Mouse (Mus musculus) lung, embryonic 15.5 days (tissue): ENCODE results near the gene Pbx1. TPM values are rescaled to one million over a fixed set of nuclear protein-coding genes. Genes with fewer than 3 reads are reported as not detected.

Source experiments
- ATAC-seq: fragments of 200-750 bp; cut with Nextera tagmentation; 2 replicates; pipeline ENCODE4 v1.8.0; 2017; ENCODE audit warnings: moderate number of reproducible peaks, borderline replicate concordance; ENCODE audit not compliant: low FRiP score, low TSS enrichment; ENCODE audit errors: extremely low read depth
- H3K27ac ChIP-seq: fragments of 300-500 bp; sonication (generic); 2 replicates; pipeline ENCODE4 v1.5.1; 2015; ENCODE audit warnings: moderate library complexity, mild to moderate bottlenecking, inconsistent platforms
- H3K27me3 ChIP-seq: fragments of 300-500 bp; sonication (generic); 2 replicates; pipeline ENCODE4 v1.6.1; 2015; ENCODE audit warnings: inconsistent platforms
- H3K36me3 ChIP-seq: fragments of 300-500 bp; sonication (generic); 2 replicates; pipeline ENCODE4 v1.6.1; 2015; ENCODE audit warnings: inconsistent platforms
- H3K4me1 ChIP-seq: fragments of 300-500 bp; sonication (generic); 2 replicates; pipeline ENCODE4 v1.6.1; 2015; ENCODE audit warnings: inconsistent platforms
- H3K4me2 ChIP-seq: fragments of 300-500 bp; sonication (generic); 2 replicates; pipeline ENCODE4 v1.6.1; 2015; ENCODE audit warnings: inconsistent platforms, mild to moderate bottlenecking, moderate library complexity
- H3K4me3 ChIP-seq: fragments of 300-500 bp; sonication (generic); 2 replicates; pipeline ENCODE4 v1.5.1; 2015; ENCODE audit warnings: mild to moderate bottlenecking, inconsistent platforms
- H3K9ac ChIP-seq: fragments of 300-500 bp; sonication (generic); 2 replicates; pipeline ENCODE4 v1.6.1; 2015; ENCODE audit warnings: inconsistent platforms
- H3K9me3 ChIP-seq: fragments of 300-500 bp; sonication (generic); 2 replicates; pipeline ENCODE4 v1.6.1; 2016; ENCODE audit warnings: inconsistent platforms
- WGBS: fragments of 180-500 bp; shearing (Covaris S2); methylation state at CpG from one replicate; pipeline ENCODE4 v1.1.7; 2015; 5-methylcytosine and 5-hydroxymethylcytosine counted together
- polyA plus RNA-seq: library from polyadenylated mRNA; unstranded; fragments of >200 nt; fragmentation: Nextera tagmentation; extraction: Ambion mirVana; gene quantifications from 2 replicates; pipeline ENCODE4 v1.2.1, GENCODE M21; 2015

Pbx1 gene
- polyA plus RNA-seq, 1 experiment from 2014 or later: 40.6 TPM

DNA sequence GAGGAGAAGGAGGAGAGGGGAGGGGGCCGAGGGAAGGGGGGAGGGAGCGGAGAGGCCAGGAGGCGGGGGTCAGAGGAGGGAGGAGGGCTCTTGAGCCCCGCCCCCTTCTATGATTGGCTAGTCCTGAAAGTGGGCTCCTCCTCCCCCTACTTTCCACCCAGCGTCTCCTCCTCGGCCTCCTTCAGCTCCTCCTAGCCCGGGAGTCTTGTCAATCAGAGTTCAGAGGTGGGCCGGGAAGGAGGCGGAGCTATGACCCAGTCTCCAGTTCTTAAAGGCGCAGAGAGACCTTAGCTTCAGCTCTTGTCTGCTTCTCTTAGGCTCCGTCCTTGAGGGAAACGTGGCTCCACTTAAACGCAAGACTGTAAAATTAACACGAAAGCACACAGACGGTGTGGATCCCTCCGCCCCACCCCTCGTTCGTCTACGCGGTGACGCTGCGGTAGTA lies 233 bp upstream of the Pbx1 start:
- Histone ChIP-seq H3K4me3 (peak overlapping the region; percentile 37), H3K27me3 (no peaks in the 10 kb centered on the region), H3K9ac (peak overlapping the region; percentile 36; the same call in 1 of the 2 replicates), H3K9me3 (no peaks in the 10 kb centered on the region), H3K27ac (peak overlapping the region; percentile 80), H3K36me3 (no peaks in the 10 kb centered on the region), H3K4me2 (peak overlapping the region; percentile 50), H3K4me1 (peaks cover 6% of the 10 kb centered on the region; the same call in 1 of the 2 replicates)
- ATAC-seq: peak; percentile 99
- WGBS: under 1% methylated on average over 20 of the region's 22 CpGs

DNA sequence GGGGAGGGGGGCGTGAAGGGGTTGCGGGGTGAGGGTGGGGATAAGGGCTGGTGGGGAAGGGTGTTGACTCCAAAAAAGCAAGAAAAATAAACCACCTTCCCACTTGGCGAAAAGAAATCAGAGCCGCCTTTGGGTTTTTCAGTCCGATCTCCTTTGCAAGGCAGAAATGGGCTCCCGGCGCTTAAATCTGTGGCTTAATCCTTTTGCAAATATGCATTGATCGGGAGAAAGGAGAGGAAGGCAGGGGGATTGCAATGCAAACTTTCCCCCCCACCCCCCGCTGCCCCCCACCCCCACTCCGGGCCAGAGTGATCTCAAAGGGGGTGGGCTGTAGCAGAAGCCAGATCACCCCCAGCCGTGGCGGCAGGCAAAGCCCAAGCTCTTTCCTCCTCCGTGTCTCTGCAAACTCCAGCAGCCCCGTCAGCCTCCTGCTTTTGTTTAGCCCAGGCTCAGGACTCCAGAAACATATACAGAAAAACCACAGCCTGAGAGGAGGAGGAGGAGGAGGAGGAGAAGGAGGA lies 299 bp downstream of the Pbx1 start:
- no peaks in the 10 kb centered on the region for H3K36me3 ChIP-seq
- H3K27ac ChIP-seq: peak overlapping the region; percentile 99
- no peaks in the 10 kb centered on the region for H3K9me3 ChIP-seq
- peak overlapping the region; percentile 98 for H3K9ac ChIP-seq
- ATAC-seq: peak; percentile 89
- no peaks in the 10 kb centered on the region for H3K27me3 ChIP-seq
- H3K4me3 ChIP-seq: peak overlapping the region; percentile 85
- peak overlapping the region; percentile 57 for H3K4me2 ChIP-seq
- WGBS: under 1% methylated on average over 13 of the region's 14 CpGs
- H3K4me1 ChIP-seq: peaks cover 9% of the 10 kb centered on the region; the same call in 1 of the 2 replicates

DNA sequence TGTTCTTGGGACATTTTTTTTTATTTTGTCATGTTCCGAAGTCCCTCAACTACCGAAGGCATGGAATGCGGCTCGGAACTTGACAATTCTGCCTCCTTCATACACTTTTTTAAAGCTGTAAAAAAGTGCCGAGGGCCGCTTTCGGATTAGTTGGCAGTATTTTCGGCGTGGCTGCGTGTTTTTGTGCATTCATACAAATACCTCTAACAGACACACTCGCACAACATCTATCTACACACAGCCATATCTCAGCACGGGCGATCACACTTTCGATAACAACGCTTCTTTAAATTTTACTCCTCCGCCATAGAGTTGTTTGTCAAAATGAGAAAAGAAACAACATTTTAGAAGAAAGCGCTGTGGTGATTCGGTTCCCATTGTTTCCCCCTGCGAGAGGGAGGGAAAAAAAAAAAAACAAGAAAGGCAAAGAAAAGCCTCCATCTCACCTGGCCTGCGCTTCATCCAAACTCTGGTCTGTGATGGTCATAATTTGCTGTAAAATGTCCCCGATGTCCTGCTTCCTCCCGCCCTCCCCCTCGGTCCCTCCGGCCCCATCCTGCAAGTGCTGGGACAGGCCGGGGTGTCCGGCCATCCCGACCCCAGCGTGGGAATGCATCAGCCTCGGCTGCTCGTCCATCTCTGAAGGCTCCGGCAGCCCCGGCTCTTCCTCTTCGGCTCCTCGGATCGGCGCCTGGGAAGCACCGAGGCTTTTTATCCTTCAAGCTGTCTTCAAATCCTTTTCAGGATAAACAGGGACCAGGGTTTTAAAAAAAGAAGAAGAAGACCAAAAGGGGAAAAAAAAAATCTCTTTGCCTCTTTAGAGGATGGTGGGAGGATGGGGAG lies 981 bp downstream of the Pbx1 start:
- Histone ChIP-seq H3K36me3 (no peaks in the 10 kb centered on the region), H3K4me1 (peaks cover 15% of the 10 kb centered on the region; the same call in 1 of the 2 replicates), H3K9me3 (no peaks in the 10 kb centered on the region), H3K9ac (peak overlapping the region; percentile 98), H3K4me3 (peak overlapping the region; percentile 85), H3K27me3 (no peaks in the 10 kb centered on the region), H3K4me2 (peak overlapping the region; percentile 57), H3K27ac (peak overlapping the region; percentile 99)
- WGBS: under 1% methylated on average over 37 of the region's 37 CpGs
- no peak for ATAC-seq

DNA sequence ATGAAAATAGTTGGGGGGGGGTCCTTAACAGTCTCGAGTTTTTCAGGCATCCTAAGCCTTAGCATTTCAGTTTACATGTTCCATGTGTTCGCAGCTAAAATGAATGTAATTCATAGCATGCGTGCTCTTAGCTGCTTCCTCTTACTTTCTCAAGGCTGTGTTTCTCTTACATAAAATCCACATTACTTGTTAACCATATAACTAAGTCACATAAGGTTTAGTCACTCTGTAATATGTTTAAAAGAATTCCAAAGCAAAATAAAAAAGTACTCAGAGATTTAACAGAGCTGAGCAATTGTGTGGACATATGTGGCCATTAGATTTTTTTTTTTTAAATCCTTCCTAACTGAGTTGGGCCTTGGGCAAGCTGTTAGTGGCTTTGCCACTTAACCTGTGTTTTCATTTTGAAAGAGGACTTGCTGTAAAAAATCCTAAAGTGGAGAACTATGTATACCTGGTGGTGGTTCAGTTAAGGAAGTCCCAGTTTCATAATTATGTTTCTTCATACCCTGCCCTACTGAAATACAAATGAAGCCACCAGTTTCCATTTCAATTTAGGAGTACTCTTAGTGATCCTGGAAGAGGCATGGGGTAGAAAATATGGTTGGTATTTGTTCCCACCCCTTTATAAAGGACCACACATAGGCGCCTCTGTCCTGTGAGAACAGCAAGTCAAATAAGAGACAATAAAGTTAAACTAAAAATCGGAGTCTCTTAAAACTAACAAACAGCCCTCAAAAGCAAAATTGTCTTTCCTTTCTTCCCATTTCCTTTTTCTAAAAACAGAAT lies 2.0 kb downstream of the Pbx1 start:
- Histone ChIP-seq H3K9me3 (no peaks in the 10 kb centered on the region), H3K36me3 (no peaks in the 10 kb centered on the region), H3K27me3 (no peaks in the 10 kb centered on the region), H3K4me2 (peak overlapping the region; percentile 57), H3K4me1 (peaks cover 24% of the 10 kb centered on the region; the same call in 1 of the 2 replicates), H3K4me3 (peak overlapping the region; percentile 85), H3K9ac (peak overlapping the region; percentile 98), H3K27ac (peak overlapping the region; percentile 99)
- WGBS: under 1% methylated on average over 5 of the region's 5 CpGs
- no peak for ATAC-seq

DNA sequence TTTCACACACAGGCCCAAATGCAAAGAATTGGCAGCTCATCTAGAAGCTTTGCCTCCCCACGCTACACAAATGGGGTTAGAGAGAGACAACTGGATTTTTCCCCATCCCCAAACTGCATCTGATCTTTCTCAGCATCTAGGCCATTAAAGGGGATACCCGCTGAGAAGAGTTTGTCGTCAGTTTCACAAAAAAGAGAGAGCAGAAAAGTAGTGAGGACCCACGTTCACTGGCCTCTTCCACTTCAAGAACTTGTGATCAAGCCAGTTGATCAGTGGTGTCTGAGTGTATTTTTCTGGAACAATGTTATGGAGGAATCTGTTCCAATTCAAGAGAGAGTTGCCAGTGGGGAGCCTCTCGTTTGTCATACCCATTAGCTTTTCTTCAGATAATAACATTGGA lies 2.7 kb downstream of the Pbx1 start:
- peak overlapping the region; percentile 99; the same call in 1 of the 2 replicates for H3K27ac ChIP-seq
- no peaks in the 10 kb centered on the region for H3K36me3 ChIP-seq
- peaks cover 27% of the 10 kb centered on the region for H3K4me1 ChIP-seq
- H3K4me2 ChIP-seq: peak overlapping the region; percentile 57
- H3K9ac ChIP-seq: peak overlapping the region; percentile 98
- ATAC-seq: no peak
- peak overlapping the region; percentile 85 for H3K4me3 ChIP-seq
- WGBS: 0% methylated on average over 5 of the region's 5 CpGs
- H3K27me3 ChIP-seq: no peaks in the 10 kb centered on the region
- H3K9me3 ChIP-seq: no peaks in the 10 kb centered on the region

DNA sequence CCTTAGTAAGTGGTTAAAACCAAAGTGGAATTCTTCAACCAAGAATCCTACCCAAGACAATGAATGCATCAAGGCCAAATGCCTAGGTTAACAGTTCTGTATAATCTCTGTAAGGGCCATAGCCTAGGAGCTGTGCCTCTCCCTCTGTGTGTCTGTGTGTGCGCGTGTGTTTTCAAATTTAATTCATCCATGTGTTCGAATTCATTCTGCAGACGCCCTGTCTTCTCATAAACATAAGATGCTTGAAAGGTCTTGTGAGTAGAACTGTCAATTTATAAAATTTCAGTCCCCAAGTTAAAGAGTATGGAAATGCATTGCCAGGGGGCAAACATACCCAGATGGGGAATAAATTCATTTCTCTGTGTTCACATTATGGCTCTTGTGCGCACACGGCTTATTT lies 3.8 kb downstream of the Pbx1 start:
- Histone ChIP-seq H3K36me3 (no peaks in the 10 kb centered on the region), H3K27me3 (no peaks in the 10 kb centered on the region)

DNA sequence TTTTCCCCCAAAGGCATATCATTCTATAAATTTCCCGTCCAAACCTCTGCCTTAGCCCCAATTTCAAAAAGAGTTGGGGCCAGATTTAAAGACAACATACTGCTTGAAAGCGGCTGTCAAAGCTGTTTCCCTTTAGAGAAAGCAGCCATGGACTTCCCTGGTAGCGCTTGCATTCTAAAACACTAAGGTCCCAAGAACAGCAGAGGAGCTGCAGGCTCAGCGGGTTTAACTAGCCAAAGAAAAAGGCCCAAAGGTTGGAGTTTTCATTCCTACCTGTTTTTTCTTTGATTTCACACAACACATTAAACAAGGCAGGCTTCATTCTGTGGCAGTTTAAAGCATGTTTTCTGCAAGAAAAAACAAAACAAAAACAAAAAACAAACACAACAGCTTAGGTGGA lies 4.5 kb downstream of the Pbx1 start:
- Histone ChIP-seq H3K9ac (peak overlapping the region; percentile 32), H3K27me3 (no peaks in the 10 kb centered on the region), H3K36me3 (0 out of 2 replicates have a peak, but pooled peaks cover 1% of the 10 kb centered on the region), H3K4me2 (peak overlapping the region; percentile 57), H3K9me3 (no peaks in the 10 kb centered on the region), H3K27ac (0 out of 2 replicates have a peak overlapping the region, but pooled peaks have one; percentile 7), H3K4me1 (peaks cover 42% of the 10 kb centered on the region), H3K4me3 (peak overlapping the region; percentile 85)
- WGBS: 16% methylated on average over 4 of the region's 4 CpGs
- ATAC-seq: no peak

More for the DNA sequence above, 3.8 kb downstream of the Pbx1 start:
- Histone ChIP-seq H3K9me3 (no peaks in the 10 kb centered on the region), H3K27ac (0 out of 2 replicates have a peak overlapping the region, but pooled peaks have one; percentile 3), H3K4me3 (peak overlapping the region; percentile 85), H3K4me2 (peak overlapping the region; percentile 57), H3K9ac (peak overlapping the region; percentile 32), H3K4me1 (peaks cover 38% of the 10 kb centered on the region)
- 14% methylated on average over 6 of the region's 6 CpGs for WGBS
- no peak for ATAC-seq

DNA sequence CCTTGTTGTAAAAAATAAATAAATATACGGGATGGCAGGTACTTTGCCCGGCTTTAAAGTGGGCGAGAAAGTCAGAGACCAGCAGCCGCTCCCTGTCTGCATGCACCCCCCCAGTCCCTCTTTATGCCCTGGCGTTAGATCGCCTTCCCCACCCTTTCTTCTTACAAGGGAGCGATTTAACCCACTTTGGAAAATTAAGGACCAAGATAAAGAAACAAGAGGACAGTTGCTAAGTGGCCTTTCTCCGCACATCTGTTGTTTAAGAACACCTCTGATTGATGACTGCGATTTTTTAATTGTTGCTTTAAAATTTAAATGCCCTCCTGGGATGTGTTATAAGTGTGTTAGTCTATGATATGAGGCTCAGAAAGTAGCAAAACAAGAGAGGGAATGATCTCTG lies 5.2 kb downstream of the Pbx1 start:
- peak overlapping the region; percentile 85 for H3K4me3 ChIP-seq
- H3K27ac ChIP-seq: no peak overlapping the region
- H3K27me3 ChIP-seq: no peaks in the 10 kb centered on the region
- H3K4me2 ChIP-seq: peak overlapping the region; percentile 57
- 15% methylated on average over 9 of the region's 9 CpGs for WGBS
- peaks cover 42% of the 10 kb centered on the region for H3K4me1 ChIP-seq
- 0 out of 2 replicates have a peak overlapping the region, but pooled peaks have one; percentile 29 for H3K9ac ChIP-seq
- no peaks in the 10 kb centered on the region for H3K9me3 ChIP-seq
- ATAC-seq: no peak
- 0 out of 2 replicates have a peak, but pooled peaks cover 6% of the 10 kb centered on the region for H3K36me3 ChIP-seq

DNA sequence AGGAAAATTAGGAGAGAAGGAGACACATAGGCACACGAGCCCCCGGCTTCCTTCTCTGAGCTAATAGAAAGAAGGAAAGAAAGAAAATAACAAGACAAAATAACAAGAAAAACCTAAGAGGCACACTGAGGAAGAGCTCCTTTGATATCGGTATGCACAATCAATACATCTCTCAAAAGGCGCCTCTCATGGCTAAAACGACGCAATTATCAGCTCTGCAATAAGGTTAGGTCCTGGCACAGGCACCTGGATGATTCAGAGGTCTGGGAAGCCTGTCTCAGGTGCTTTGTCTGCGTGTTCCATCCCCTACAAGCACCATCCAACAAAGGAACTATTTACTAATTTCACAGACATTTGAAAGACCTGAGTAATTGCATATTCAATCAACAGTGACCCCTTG lies 5.8 kb downstream of the Pbx1 start:
- no peaks in the 10 kb centered on the region for H3K9me3 ChIP-seq
- 0 out of 2 replicates have a peak, but pooled peaks cover 9% of the 10 kb centered on the region for H3K36me3 ChIP-seq
- WGBS: 23% methylated on average over 7 of the region's 7 CpGs
- H3K27ac ChIP-seq: no peak overlapping the region
- no peaks in the 10 kb centered on the region for H3K27me3 ChIP-seq
- peak overlapping the region; percentile 85 for H3K4me3 ChIP-seq
- peak overlapping the region; percentile 57 for H3K4me2 ChIP-seq
- peak overlapping the region; percentile 29 for H3K9ac ChIP-seq
- H3K4me1 ChIP-seq: peaks cover 42% of the 10 kb centered on the region
- ATAC-seq: no peak

DNA sequence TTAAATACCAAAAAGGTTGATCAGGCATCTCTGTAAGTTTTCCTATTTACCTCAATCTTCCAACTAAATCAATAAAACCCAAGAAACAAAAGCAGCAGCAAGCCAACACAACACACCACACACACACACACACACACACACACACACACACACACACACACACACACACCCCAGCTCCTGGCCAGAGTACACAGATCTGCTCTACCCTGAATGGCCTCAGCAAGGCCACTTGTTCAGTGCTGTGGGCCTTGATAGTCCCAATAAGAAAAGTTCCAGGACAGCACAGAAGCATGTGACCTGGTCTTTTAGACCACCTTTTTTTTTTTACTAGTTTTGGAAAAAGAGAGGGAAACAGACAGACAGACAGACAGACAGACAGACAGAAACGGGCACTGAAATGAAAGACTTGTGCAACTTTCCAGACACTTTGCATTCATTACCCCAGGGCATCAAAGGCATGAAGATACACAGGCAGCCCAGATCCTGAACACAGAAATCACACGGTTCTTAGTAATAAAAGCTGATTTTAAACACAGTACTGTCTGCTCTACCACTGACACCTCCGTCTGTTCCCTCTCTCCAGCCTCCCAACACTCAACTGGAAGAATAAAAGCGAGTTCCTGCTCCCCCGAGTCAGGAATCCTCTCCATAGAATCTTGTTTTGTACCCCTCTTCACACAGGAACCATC lies 6.9 kb downstream of the Pbx1 start:
- peaks cover 42% of the 10 kb centered on the region for H3K4me1 ChIP-seq
- peak overlapping the region; percentile 22; the same call in 1 of the 2 replicates for H3K9ac ChIP-seq
- H3K4me2 ChIP-seq: peak overlapping the region; percentile 57
- no peaks in the 10 kb centered on the region for H3K9me3 ChIP-seq
- 0 out of 2 replicates have a peak overlapping the region, but pooled peaks have one; percentile 11 for H3K27ac ChIP-seq
- peak overlapping the region; percentile 12; the same call in 1 of the 2 replicates for H3K4me3 ChIP-seq
- H3K36me3 ChIP-seq: peaks cover 16% of the 10 kb centered on the region; the same call in 1 of the 2 replicates
- 25% methylated on average over 5 of the region's 5 CpGs for WGBS
- no peaks in the 10 kb centered on the region for H3K27me3 ChIP-seq
- ATAC-seq: no peak
